Mouse (Mus musculus) activated CD4-positive, CD25-positive, alpha-beta regulatory T cell, adult 4 months (primary cell): ENCODE data around the gene Nudt8. TPM values are rescaled to one million over a fixed set of nuclear protein-coding genes. Genes with fewer than 3 reads are reported as not detected.

Source experiments
- polyA plus RNA-seq, 2 experiments: library from polyadenylated mRNA; unstranded; fragments of 100-300 nt; shearing (Covaris generic); gene quantifications; one replicate each; pipeline ENCODE4 v1.2.1; 2017

The Nudt8 gene
- polyA plus RNA-seq, 2 experiments from 2014 or later: 17.3 to 17.8 TPM

Other genes with a start within 250 kb of the Nudt8 start
- 10 to 100 TPM; 25.0 to 32.4 TPM for gene Kmt5b, start 233.2 kb upstream of the Nudt8 start, polyA plus RNA-seq
- gene Chka, start 148.8 kb upstream of the Nudt8 start, polyA plus RNA-seq: 1 to 10 TPM; 3.0 to 3.2 TPM
- gene Tcirg1, start 93.4 kb upstream of the Nudt8 start, polyA plus RNA-seq: 10 to 100 TPM; 36.2 to 70.0 TPM
- 100 to 1,000 TPM; 262 to 298 TPM for gene Ndufs8, start 87.8 kb upstream of the Nudt8 start, polyA plus RNA-seq
- under 1 TPM in 1 of 2 experiments, not detected in 1; 0.83 TPM for gene Aldh3b1, start 70.8 kb upstream of the Nudt8 start, polyA plus RNA-seq
- gene Unc93b1, start 65.4 kb upstream of the Nudt8 start, polyA plus RNA-seq: 10 to 100 TPM; 17.1 to 21.8 TPM
- gene Aldh3b3, start 41.9 kb upstream of the Nudt8 start, polyA plus RNA-seq: not detected
- gene Aldh3b2, start 28.3 kb upstream of the Nudt8 start, polyA plus RNA-seq: not detected
- 1 to 10 TPM; 1.2 to 1.6 TPM for gene Acy3, start 14.0 kb upstream of the Nudt8 start, polyA plus RNA-seq
- not detected for gene Tbx10, start 7.8 kb upstream of the Nudt8 start, polyA plus RNA-seq
- under 1 TPM; 0.19 to 0.42 TPM for gene Gm49405, start within 50 bp of the Nudt8 start, polyA plus RNA-seq
- gene Doc2g, start 2.7 kb downstream of the Nudt8 start, polyA plus RNA-seq: 1 to 10 TPM in 1 of 2 experiments, under 1 TPM in 1; 0.45 to 1.5 TPM
- gene Ndufv1, start 12.2 kb downstream of the Nudt8 start, polyA plus RNA-seq: 100 to 1,000 TPM; 129 to 134 TPM
- gene Gstp1, start 37.4 kb downstream of the Nudt8 start, polyA plus RNA-seq: 100 to 1,000 TPM; 481 to 485 TPM
- gene Gstp2, start 45.4 kb downstream of the Nudt8 start, polyA plus RNA-seq: 10 to 100 TPM; 11.1 to 23.5 TPM
- 100 to 1,000 TPM; 202 to 218 TPM for gene Gstp3, start 59.0 kb downstream of the Nudt8 start, polyA plus RNA-seq
- not detected for gene Cabp2, start 81.0 kb downstream of the Nudt8 start, polyA plus RNA-seq
- gene Cdk2ap2, start 96.6 kb downstream of the Nudt8 start, polyA plus RNA-seq: 100 to 1,000 TPM; 372 to 419 TPM
- gene Pitpnm1, start 99.4 kb downstream of the Nudt8 start, polyA plus RNA-seq: 10 to 100 TPM; 89.9 to 91.4 TPM
- 100 to 1,000 TPM; 171 to 215 TPM for gene Aip, start 125.3 kb downstream of the Nudt8 start, polyA plus RNA-seq
- not detected for gene Gpr152, start 139.2 kb downstream of the Nudt8 start, polyA plus RNA-seq
- 1 to 10 TPM; 1.1 to 1.4 TPM for gene Cabp4, start 143.5 kb downstream of the Nudt8 start, polyA plus RNA-seq
- gene Coro1b, start 148.0 kb downstream of the Nudt8 start, polyA plus RNA-seq: 100 to 1,000 TPM; 212 to 255 TPM
- gene Ptprcap, start 153.0 kb downstream of the Nudt8 start, polyA plus RNA-seq: 1,000 to 10,000 TPM; 1,013 to 1,027 TPM
- 10 to 100 TPM; 21.9 to 25.0 TPM for gene Rps6kb2, start 162.8 kb downstream of the Nudt8 start, polyA plus RNA-seq
- 1 to 10 TPM; 6.1 to 7.2 TPM for gene Carns1, start 174.9 kb downstream of the Nudt8 start, polyA plus RNA-seq
- 100 to 1,000 TPM; 548 to 733 TPM for gene Tbc1d10c, start 190.7 kb downstream of the Nudt8 start, polyA plus RNA-seq
- 1,000 to 10,000 TPM in 1 of 2 experiments, 100 to 1,000 TPM in 1; 945 to 1,075 TPM for gene Ppp1ca, start 191.5 kb downstream of the Nudt8 start, polyA plus RNA-seq
- 10 to 100 TPM; 37.7 to 40.3 TPM for gene Rad9a, start 201.1 kb downstream of the Nudt8 start, polyA plus RNA-seq
- gene Clcf1, start 213.7 kb downstream of the Nudt8 start, polyA plus RNA-seq: 10 to 100 TPM; 19.7 to 29.7 TPM
- gene AC109138.7, start 213.8 kb downstream of the Nudt8 start, polyA plus RNA-seq: not detected
- 100 to 1,000 TPM; 117 to 151 TPM for gene Pold4, start 231.3 kb downstream of the Nudt8 start, polyA plus RNA-seq